10 mouse cellular contexts compared by ENCODE assay signal in genomic region chr4:156184291-156184954, GRCm38 (mm10). TPM values are rescaled to one million over a fixed set of nuclear protein-coding genes. Genes with fewer than 3 reads are reported as not detected.
DNase-seq lines count a peak whose midpoint lies in the region; ATAC-seq and TF ChIP-seq lines count a peak whose summit lies in the region.
"Had no signal": no experiment of that assay in that cellular context is flagged by ENCODE, and none has a peak within 500 bp of the region (broad histone marks: within the 10 kb centered on the region; RNA-seq: fewer than 3 reads in every experiment).

No protein-coding gene starts in this region.

- DNase-seq in left cerebral cortex, adult 2 months (ENCODE audit: extremely low spot score in 1 of 2, low spot score in 2 of 2), result no peak
- DNase-seq in left cerebral cortex, adult 9 months (ENCODE audit: low spot score in 2 of 2), result no peak
- DNase-seq in embryonic facial prominence, embryonic 10.5 days (ENCODE audit: low spot score), result no peak
- peak; percentile 42 for DNase-seq in heart, postnatal 0 days (ENCODE audit: low spot score)
- no peak for DNase-seq in ovary, postnatal 36 days (ENCODE audit: low spot score)
- DNase-seq in layer of hippocampus, postnatal 10 days (ENCODE audit: low spot score in 2 of 2), result no peak
- DNase-seq in gastrocnemius, adult 18-20 months (ENCODE audit: low spot score), result no peak

- 0 out of 2 replicates have a peak overlapping the region, but pooled peaks have one; percentile 2 for H3K9ac ChIP-seq in heart, postnatal 0 days (replicated peaks; ENCODE audit: low read depth, low read length)
- H3K9ac ChIP-seq in midbrain, embryonic 13.5 days (replicated peaks), result peak overlapping the region; percentile 88
- H3K9ac ChIP-seq: stomach, embryonic 15.5 days had no signal

- peak overlapping the region; percentile 66 for H3K4me3 ChIP-seq in left cerebral cortex, adult 2 months
- H3K4me3 ChIP-seq in embryonic facial prominence, embryonic 10.5 days, result peak overlapping the region; percentile 56
- no peak overlapping the region for H3K4me3 ChIP-seq in heart, postnatal 0 days (ENCODE audit: low read depth, low read length)
- H3K4me3 ChIP-seq in midbrain, embryonic 13.5 days (replicated peaks), result peak overlapping the region; percentile 58
- H3K4me3 ChIP-seq: stomach, embryonic 15.5 days had no signal

- peak overlapping the region; percentile 92 for H3K27ac ChIP-seq in left cerebral cortex, adult 2 months
- H3K27ac ChIP-seq in embryonic facial prominence, embryonic 10.5 days (replicated peaks), result peak overlapping the region; percentile 86
- H3K27ac ChIP-seq in heart, postnatal 0 days (ENCODE audit: low read depth), result peak overlapping the region; percentile 28; the same call in 1 of the 2 replicates
- peak overlapping the region; percentile 96 for H3K27ac ChIP-seq in midbrain, embryonic 13.5 days
- H3K27ac ChIP-seq: stomach, embryonic 15.5 days had no signal

- peaks cover 59% of the 10 kb centered on the region for H3K4me1 ChIP-seq in embryonic facial prominence, embryonic 10.5 days
- peaks cover 25% of the 10 kb centered on the region for H3K4me1 ChIP-seq in heart, postnatal 0 days (ENCODE audit: control insufficient read depth, insufficient read depth)
- H3K4me1 ChIP-seq in midbrain, embryonic 13.5 days (replicated peaks), result peaks cover 95% of the 10 kb centered on the region

- peaks cover 71% of the 10 kb centered on the region for H3K36me3 ChIP-seq in embryonic facial prominence, embryonic 10.5 days (replicated peaks)
- H3K36me3 ChIP-seq in heart, postnatal 0 days (replicated peaks; ENCODE audit: control insufficient read depth, insufficient read depth, low read length), result 0 out of 2 replicates have a peak, but pooled peaks cover 21% of the 10 kb centered on the region
- H3K36me3 ChIP-seq in midbrain, embryonic 13.5 days, result peaks cover 32% of the 10 kb centered on the region

- H3K4me2 ChIP-seq in heart, postnatal 0 days (ENCODE audit: low read depth, low read length), result peak overlapping the region; percentile 25
- H3K4me2 ChIP-seq in midbrain, embryonic 13.5 days (replicated peaks), result peak overlapping the region; percentile 80
- H3K4me2 ChIP-seq: stomach, embryonic 15.5 days had no signal

- intact Hi-C loops in left cerebral cortex, adult 2 months (cut with DNase I), result no loop called here

- TF ChIP-seq EP300 in heart, postnatal 0 days (IDR thresholded peaks at IDR 0.05; ENCODE audit: low read depth), result no peak

- TF ChIP-seq CTCF in left cerebral cortex, adult 2 months (IDR thresholded peaks at IDR 0.05), result no peak
- no peak for TF ChIP-seq CTCF in heart, postnatal 0 days (IDR thresholded peaks at IDR 0.05; ENCODE audit: low read depth)

- H3K9me3 ChIP-seq in embryonic facial prominence, embryonic 10.5 days, result no peaks in the 10 kb centered on the region
- no peaks in the 10 kb centered on the region for H3K9me3 ChIP-seq in heart, postnatal 0 days (replicated peaks; ENCODE audit: control insufficient read depth, low read length)
- H3K9me3 ChIP-seq in midbrain, embryonic 13.5 days, result no peaks in the 10 kb centered on the region
- H3K9me3 ChIP-seq: stomach, embryonic 15.5 days had no signal

- ATAC-seq in heart, postnatal 0 days (ENCODE audit: insufficient read depth, low read depth), result peak; percentile 42; the same call in 1 of the 2 replicates
- ATAC-seq in midbrain, embryonic 13.5 days, result no peak; the same call in 1 of the 2 replicates
- ATAC-seq: intestine, postnatal 0 days had no signal

- WGBS in embryonic facial prominence, embryonic 10.5 days, result 84% methylated on average over 7 of the region's 7 CpGs
- WGBS in heart, postnatal 0 days, result 62% methylated on average over 7 of the region's 7 CpGs
- WGBS in midbrain, embryonic 13.5 days, result 70% methylated on average over 7 of the region's 7 CpGs

- H3K27me3 ChIP-seq in embryonic facial prominence, embryonic 10.5 days (replicated peaks; ENCODE audit: low read depth, poor library complexity, severe bottlenecking), result no peaks in the 10 kb centered on the region
- H3K27me3 ChIP-seq in heart, postnatal 0 days (ENCODE audit: control insufficient read depth, insufficient read depth, low read length), result no peaks in the 10 kb centered on the region
- H3K27me3 ChIP-seq in midbrain, embryonic 13.5 days, result no peaks in the 10 kb centered on the region
- H3K27me3 ChIP-seq: stomach, embryonic 15.5 days had no signal

RNA-seq across cellular contexts. Expression of gene Agrn, which starts 12.9 kb away (rescaled TPM):
- 100 to 1,000 TPM; 142 to 147 TPM for total RNA-seq in left cerebral cortex, adult 2 months (2021)
- polyA plus RNA-seq in embryonic facial prominence, embryonic 10.5 days (2016; fragmentation: Nextera tagmentation; extraction: Ambion mirVana), result 59.0 and 61.7 TPM in 2 replicates
- total RNA-seq in heart, postnatal 0 days (2014; rRNA removed; ENCODE audit: low replicate concordance), result 94.4 and 109 TPM in 2 replicates
- polyA plus RNA-seq in heart, postnatal 0 days (2015; fragmentation: Nextera tagmentation; extraction: Ambion mirVana), result 18.5 and 20.1 TPM in 2 replicates
- polyA plus RNA-seq in midbrain, embryonic 13.5 days (2015; fragmentation: Nextera tagmentation; extraction: Ambion mirVana), result 129 and 142 TPM in 2 replicates
- 100 to 1,000 TPM; 256 to 262 TPM for total RNA-seq in layer of hippocampus, postnatal 10 days (2021)
- total RNA-seq in gastrocnemius, adult 18-20 months (2021), result 1 to 10 TPM; 4.8 to 5.6 TPM

RNA-seq across cellular contexts. Expression of gene Isg15, which starts 16.2 kb away (rescaled TPM):
- 1 to 10 TPM; 1.1 to 1.5 TPM for total RNA-seq in left cerebral cortex, adult 2 months (2021)
- 0.34 and 0.47 TPM in 2 replicates for polyA plus RNA-seq in embryonic facial prominence, embryonic 10.5 days (2016; fragmentation: Nextera tagmentation; extraction: Ambion mirVana)
- total RNA-seq in heart, postnatal 0 days (2014; rRNA removed; ENCODE audit: low replicate concordance), result 7.5 and 19.9 TPM in 2 replicates
- polyA plus RNA-seq in heart, postnatal 0 days (2015; fragmentation: Nextera tagmentation; extraction: Ambion mirVana), result 4.5 and 7.0 TPM in 2 replicates
- 1.2 and 2.0 TPM in 2 replicates for polyA plus RNA-seq in midbrain, embryonic 13.5 days (2015; fragmentation: Nextera tagmentation; extraction: Ambion mirVana)
- total RNA-seq in layer of hippocampus, postnatal 10 days (2021), result not detected
- total RNA-seq in gastrocnemius, adult 18-20 months (2021), result under 1 TPM; 0.32 to 0.74 TPM

RNA-seq across cellular contexts. Expression of gene AW011738, which starts 18.7 kb away (rescaled TPM):
- 1 to 10 TPM; 6.4 to 6.6 TPM for total RNA-seq in left cerebral cortex, adult 2 months (2021)
- 2.2 and 2.7 TPM in 2 replicates for polyA plus RNA-seq in embryonic facial prominence, embryonic 10.5 days (2016; fragmentation: Nextera tagmentation; extraction: Ambion mirVana)
- 5.9 and 6.0 TPM in 2 replicates for total RNA-seq in heart, postnatal 0 days (2014; rRNA removed; ENCODE audit: low replicate concordance)
- polyA plus RNA-seq in heart, postnatal 0 days (2015; fragmentation: Nextera tagmentation; extraction: Ambion mirVana), result 3.2 and 3.4 TPM in 2 replicates
- 5.3 and 6.9 TPM in 2 replicates for polyA plus RNA-seq in midbrain, embryonic 13.5 days (2015; fragmentation: Nextera tagmentation; extraction: Ambion mirVana)
- total RNA-seq in layer of hippocampus, postnatal 10 days (2021), result 1 to 10 TPM; 6.1 to 6.3 TPM
- 1 to 10 TPM; 3.7 to 4.9 TPM for total RNA-seq in gastrocnemius, adult 18-20 months (2021)

RNA-seq across cellular contexts. Expression of gene Perm1, which starts 31.2 kb away (rescaled TPM):
- total RNA-seq in left cerebral cortex, adult 2 months (2021), result under 1 TPM; 0.25 to 0.30 TPM
- 0.60 and 0.65 TPM in 2 replicates for polyA plus RNA-seq in embryonic facial prominence, embryonic 10.5 days (2016; fragmentation: Nextera tagmentation; extraction: Ambion mirVana)
- total RNA-seq in heart, postnatal 0 days (2014; rRNA removed; ENCODE audit: low replicate concordance), result 57.5 and 68.3 TPM in 2 replicates
- polyA plus RNA-seq in heart, postnatal 0 days (2015; fragmentation: Nextera tagmentation; extraction: Ambion mirVana), result 35.9 and 42.9 TPM in 2 replicates
- 2.3 and 2.5 TPM in 2 replicates for polyA plus RNA-seq in midbrain, embryonic 13.5 days (2015; fragmentation: Nextera tagmentation; extraction: Ambion mirVana)
- under 1 TPM; 0.38 to 0.55 TPM for total RNA-seq in layer of hippocampus, postnatal 10 days (2021)
- total RNA-seq in gastrocnemius, adult 18-20 months (2021), result 100 to 1,000 TPM; 143 to 233 TPM

RNA-seq across cellular contexts. Expression of gene Plekhn1, which starts 50.2 kb away (rescaled TPM):
- total RNA-seq in left cerebral cortex, adult 2 months (2021), result 10 to 100 TPM; 39.6 to 39.8 TPM
- polyA plus RNA-seq in embryonic facial prominence, embryonic 10.5 days (2016; fragmentation: Nextera tagmentation; extraction: Ambion mirVana), result 22.5 and 23.9 TPM in 2 replicates
- 15.3 and 21.9 TPM in 2 replicates for total RNA-seq in heart, postnatal 0 days (2014; rRNA removed; ENCODE audit: low replicate concordance)
- 5.9 and 6.0 TPM in 2 replicates for polyA plus RNA-seq in heart, postnatal 0 days (2015; fragmentation: Nextera tagmentation; extraction: Ambion mirVana)
- polyA plus RNA-seq in midbrain, embryonic 13.5 days (2015; fragmentation: Nextera tagmentation; extraction: Ambion mirVana), result 26.4 and 28.3 TPM in 2 replicates
- 10 to 100 TPM; 36.4 to 41.9 TPM for total RNA-seq in layer of hippocampus, postnatal 10 days (2021)
- 1 to 10 TPM; 5.9 to 6.7 TPM for total RNA-seq in gastrocnemius, adult 18-20 months (2021)

Comparison
In these comparisons a context has a peak if more than half of its experiments do, and no peak if none do; other contexts are left out.
1. H3K27ac ChIP-seq: peak in every context shown above with its lines; median percentile 96 in midbrain, embryonic 13.5 days; 92 in left cerebral cortex, adult 2 months; 86 in embryonic facial prominence, embryonic 10.5 days; 28 in heart, postnatal 0 days.
2. RNA of gene Agrn, which starts 12.9 kb away (total RNA-seq): 256 to 262 TPM in layer of hippocampus, postnatal 10 days, 142 to 147 TPM in left cerebral cortex, adult 2 months and 94.4 to 109 TPM in heart, postnatal 0 days; 4.8 to 5.6 TPM in gastrocnemius, adult 18-20 months; every median in the first group is over 10 times any median in the second.